Mouse (Mus musculus) intestine, postnatal 0 days (tissue): ENCODE results near the gene Tmem246. TPM values are rescaled to one million over a fixed set of nuclear protein-coding genes. Genes with fewer than 3 reads are reported as not detected.

ENCODE experiments used
- ATAC-seq: fragments of 200-750 bp; cut with Nextera tagmentation; 2 replicates; pipeline ENCODE4 v1.8.0; 2017; ENCODE audit warnings: mild to moderate bottlenecking, moderate TSS enrichment, moderate library complexity
- H3K27ac ChIP-seq: fragments of 300-500 bp; sonication (generic); 2 replicates; pipeline ENCODE4 v1.5.1; 2014; ENCODE audit warnings: mild to moderate bottlenecking, low read depth, low read length, moderate library complexity
- H3K27me3 ChIP-seq: fragments of 300-500 bp; sonication (generic); replicated peaks from 2 replicates; pipeline ENCODE4 v1.6.1; 2014; ENCODE audit warnings: low read length, mixed read lengths; ENCODE audit not compliant: control insufficient read depth, insufficient read depth
- H3K36me3 ChIP-seq: fragments of 300-500 bp; sonication (generic); 2 replicates; pipeline ENCODE4 v1.6.1; 2014; ENCODE audit warnings: mild to moderate bottlenecking, moderate library complexity; ENCODE audit not compliant: control insufficient read depth, insufficient read depth
- H3K4me1 ChIP-seq: fragments of 300-500 bp; sonication (generic); replicated peaks from 2 replicates; pipeline ENCODE4 v1.6.1; 2014; ENCODE audit warnings: antibody characterized with exemption, low read length, mixed read lengths; ENCODE audit not compliant: control insufficient read depth, insufficient read depth
- H3K4me2 ChIP-seq: fragments of 300-500 bp; sonication (generic); replicated peaks from 2 replicates; pipeline ENCODE4 v1.6.1; 2014; ENCODE audit warnings: low read depth, mild to moderate bottlenecking, moderate library complexity
- H3K4me3 ChIP-seq: fragments of 300-500 bp; sonication (generic); 2 replicates; pipeline ENCODE4 v1.5.1; 2014; ENCODE audit warnings: low read depth, low read length
- H3K9ac ChIP-seq: fragments of 300-500 bp; sonication (generic); 2 replicates; pipeline ENCODE4 v1.6.1; 2014; ENCODE audit warnings: mild to moderate bottlenecking, low read depth, low read length
- H3K9me3 ChIP-seq: fragments of 300-500 bp; sonication (generic); 2 replicates; pipeline ENCODE4 v1.6.1; 2016; ENCODE audit warnings: mixed run types; ENCODE audit not compliant: control insufficient read depth
- CTCF ChIP-seq: sonication (generic); IDR thresholded peaks from 2 replicates; pipeline ENCODE4 v1.5.1; 2016; ENCODE audit warnings: low read depth, mild to moderate bottlenecking, control low read depth, antibody characterized with exemption, moderate library complexity
- WGBS: fragments of 180-500 bp; shearing (Covaris S2); extraction: QIAGEN DNeasy Blood & Tissue Kit; methylation state at CpG from one replicate; pipeline ENCODE4 v1.1.7; 2014; 5-methylcytosine and 5-hydroxymethylcytosine counted together
- polyA plus RNA-seq: library from polyadenylated mRNA; unstranded; fragments of >200 nt; fragmentation: Nextera tagmentation; extraction: Ambion mirVana; gene quantifications from 2 replicates; pipeline ENCODE4 v1.2.1, GENCODE M21; 2015

Tmem246 gene
- polyA plus RNA-seq, 1 experiment from 2014 or later, result 23.6 TPM

DNA sequence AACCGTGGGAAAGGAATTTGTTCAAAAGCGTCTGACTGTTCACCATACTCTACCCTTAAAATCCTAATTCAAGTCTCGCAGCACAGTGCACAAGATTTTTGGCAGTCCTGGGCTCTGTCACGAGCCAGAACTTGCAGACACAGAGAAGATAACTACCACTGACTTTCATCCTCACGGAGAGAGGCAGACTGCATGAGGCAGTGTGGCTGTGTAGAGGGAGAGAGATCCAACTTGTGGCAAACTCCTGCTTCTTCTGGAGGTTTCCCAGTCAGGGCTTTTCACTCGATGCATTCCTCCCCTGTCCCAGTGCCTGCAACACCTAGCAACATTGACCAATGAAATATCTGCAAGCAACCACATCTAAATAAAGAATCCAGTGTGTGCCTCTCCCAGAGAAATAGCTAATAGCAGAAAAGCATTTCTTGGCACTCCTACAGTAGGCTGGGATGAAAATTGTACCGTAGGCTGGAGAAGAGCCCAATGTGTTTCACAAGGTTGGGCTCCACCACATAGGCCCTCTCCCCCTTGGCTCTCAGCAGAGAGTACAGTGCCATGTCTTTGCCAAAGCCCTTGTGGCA is 12.1 kb downstream of the Tmem246 start:
- no peak overlapping the region for H3K27ac ChIP-seq
- H3K4me1 ChIP-seq, result no peaks in the 10 kb centered on the region
- H3K27me3 ChIP-seq, result no peaks in the 10 kb centered on the region
- ATAC-seq, result no peak
- H3K4me3 ChIP-seq, result no peak overlapping the region
- WGBS, result 68% methylated on average over 7 of the region's 7 CpGs
- no peak overlapping the region for H3K4me2 ChIP-seq
- no peak overlapping the region for H3K9ac ChIP-seq
- no peaks in the 10 kb centered on the region for H3K9me3 ChIP-seq
- peaks cover 9% of the 10 kb centered on the region; the same call in 1 of the 2 replicates for H3K36me3 ChIP-seq
- no peak for TF ChIP-seq CTCF

- no peak for ATAC-seq
- Histone ChIP-seq H3K36me3 (peaks cover 9% of the 10 kb centered on the region; the same call in 1 of the 2 replicates), H3K4me1 (no peaks in the 10 kb centered on the region), H3K9ac (no peak overlapping the region; the same call in 1 of the 2 replicates), H3K9me3 (no peaks in the 10 kb centered on the region), H3K4me2 (no peak overlapping the region; the same call in 1 of the 2 replicates), H3K27ac (no peak overlapping the region), H3K4me3 (no peak overlapping the region), H3K27me3 (no peaks in the 10 kb centered on the region)
- 33% methylated on average over 14 of the region's 14 CpGs for WGBS
- TF ChIP-seq CTCF, result no peak
These were observed 13.5 kb downstream of the Tmem246 start for GRCm38 (mm10) chr4:49583965-49584831.

DNA sequence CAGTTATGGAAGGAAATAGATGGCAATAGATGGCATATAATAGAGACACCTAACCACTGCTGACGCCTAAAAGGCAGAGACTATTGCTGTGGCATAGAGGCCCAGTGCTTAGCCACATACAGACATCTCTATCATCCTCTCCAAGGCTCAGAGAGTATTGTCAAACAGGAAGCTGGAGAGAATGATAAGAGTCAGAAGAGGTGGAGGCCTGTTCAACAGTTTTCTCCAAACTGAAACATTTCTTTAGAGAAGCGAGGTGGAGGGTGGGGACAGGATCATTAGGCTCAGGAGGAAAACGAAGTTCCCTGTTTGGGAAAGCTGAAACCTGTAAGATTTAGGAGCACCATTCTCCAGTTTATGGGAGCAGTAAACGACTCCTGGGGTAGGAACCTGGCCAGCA is 16.4 kb downstream of the Tmem246 start:
- Histone ChIP-seq H3K9ac (no peak overlapping the region), H3K27ac (no peak overlapping the region), H3K36me3 (peaks cover 2% of the 10 kb centered on the region; the same call in 1 of the 2 replicates), H3K4me2 (no peak overlapping the region), H3K9me3 (no peaks in the 10 kb centered on the region), H3K27me3 (no peaks in the 10 kb centered on the region), H3K4me1 (no peaks in the 10 kb centered on the region), H3K4me3 (no peak overlapping the region)
- TF ChIP-seq CTCF, result no peak
- no peak for ATAC-seq
- 66% methylated on average over 4 of the region's 4 CpGs for WGBS

GRCm38 (mm10) chr4:49572194-49572593 is 25.5 kb downstream of the Tmem246 start:
- Histone ChIP-seq H3K27me3 (no peaks in the 10 kb centered on the region), H3K27ac (no peak overlapping the region), H3K4me3 (no peak overlapping the region), H3K9ac (no peak overlapping the region), H3K9me3 (no peaks in the 10 kb centered on the region), H3K4me2 (no peak overlapping the region), H3K36me3 (no peaks in the 10 kb centered on the region), H3K4me1 (no peaks in the 10 kb centered on the region)
- ATAC-seq, result peak; percentile 80
- 33% methylated on average over 4 of the region's 4 CpGs for WGBS
- no peak for TF ChIP-seq CTCF

GRCm38 (mm10) chr4:49567613-49568012 is 30.1 kb downstream of the Tmem246 start:
- Histone ChIP-seq H3K27me3 (no peaks in the 10 kb centered on the region), H3K36me3 (no peaks in the 10 kb centered on the region), H3K27ac (no peak overlapping the region), H3K4me2 (no peak overlapping the region), H3K4me1 (no peaks in the 10 kb centered on the region), H3K9ac (no peak overlapping the region), H3K4me3 (no peak overlapping the region), H3K9me3 (no peaks in the 10 kb centered on the region)
- ATAC-seq, result peak; percentile 90
- peak; percentile 95 for TF ChIP-seq CTCF
- WGBS, result 17% methylated on average over 3 of the region's 3 CpGs

DNA sequence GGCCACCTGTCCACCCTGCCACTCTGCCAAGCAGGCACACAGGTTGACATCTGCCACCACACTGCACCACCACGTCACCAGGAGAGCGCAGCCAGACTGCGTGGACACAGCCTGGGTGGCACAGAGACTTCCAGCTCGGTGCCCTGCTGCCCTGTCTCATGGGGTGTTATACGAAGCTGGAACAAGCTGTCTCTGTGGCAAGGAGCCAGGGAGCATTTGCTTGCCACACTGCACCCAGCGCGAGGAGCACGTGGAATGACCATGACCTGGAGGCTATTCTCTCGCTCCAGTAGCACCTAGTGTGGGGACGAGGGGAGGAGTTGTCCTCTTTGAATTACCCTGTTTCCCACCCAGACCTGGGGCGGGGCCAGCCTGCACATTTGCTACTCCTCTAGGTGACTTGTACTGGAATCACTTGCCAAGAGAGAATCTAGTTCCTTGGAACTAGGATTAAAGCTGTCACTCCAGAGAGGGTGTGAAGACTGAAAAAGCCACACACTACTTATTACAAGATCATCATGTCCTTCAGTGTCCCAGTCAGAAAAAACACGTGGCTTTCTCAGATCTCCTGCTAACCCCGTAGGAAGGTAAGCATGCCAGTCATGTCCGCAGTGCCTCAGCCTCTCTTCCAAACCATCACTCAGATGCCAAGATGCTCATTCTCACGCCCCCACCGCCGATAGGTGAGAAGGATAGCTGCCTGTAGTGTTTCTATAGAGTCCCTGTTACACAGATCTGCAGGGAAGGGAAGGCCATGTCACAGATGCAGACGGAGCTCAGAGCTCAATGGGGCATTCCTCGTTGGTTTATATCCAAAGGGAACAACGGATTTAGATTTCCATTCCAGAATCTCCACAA is 37.5 kb downstream of the Tmem246 start:
- 64% methylated on average over 20 of the region's 20 CpGs for WGBS
- no peak overlapping the region for H3K27ac ChIP-seq
- no peak overlapping the region for H3K9ac ChIP-seq
- H3K4me2 ChIP-seq, result no peak overlapping the region
- H3K27me3 ChIP-seq, result no peaks in the 10 kb centered on the region
- no peaks in the 10 kb centered on the region for H3K36me3 ChIP-seq
- TF ChIP-seq CTCF, result no peak
- peak; percentile 77 for ATAC-seq
- H3K4me1 ChIP-seq, result no peaks in the 10 kb centered on the region; the same call in 1 of the 2 replicates
- no peak overlapping the region for H3K4me3 ChIP-seq
- no peaks in the 10 kb centered on the region for H3K9me3 ChIP-seq
